Mouse (Mus musculus) naive thymus-derived CD4-positive, alpha-beta T cell, adult 5 months (primary cell): ENCODE measurements around the gene Tcp10c. TPM values are rescaled to one million over a fixed set of nuclear protein-coding genes. Genes with fewer than 3 reads are reported as not detected.

Experiments
- polyA plus RNA-seq: library from polyadenylated mRNA; unstranded; fragments of 100-300 nt; shearing (Covaris generic); gene quantifications from one replicate; pipeline ENCODE4 v1.2.1, GENCODE M21; 2017

The Tcp10c gene
- polyA plus RNA-seq, result not detected

GRCm38 (mm10) chr17:13354521-13354920 lies at the start of gene Tcp10c:
Tcp10c (plus strand) TSS chr17:13354572.

Other genes with a start within 250 kb of the Tcp10c start
- not detected for gene Unc93a, start 222.8 kb upstream of the Tcp10c start, polyA plus RNA-seq
- not detected for gene Smok2a, start 133.4 kb upstream of the Tcp10c start, polyA plus RNA-seq
- gene Smok2b, start 124.3 kb upstream of the Tcp10c start, polyA plus RNA-seq, result not detected